Mouse (Mus musculus) heart, postnatal 25 days (tissue): ENCODE results near the gene Usp17le. TPM values are rescaled to one million over a fixed set of nuclear protein-coding genes. Genes with fewer than 3 reads are reported as not detected.
"Not testable (repeated sequence)": the region's sequence is repeated elsewhere in the genome, so short reads cannot be mapped to it uniquely, and the experiment has no call there.

ENCODE experiments used
- DNase-seq: peaks from one replicate; pipeline ENCODE4 v3.0.0; 2022; ENCODE audit warnings: low spot score
- intact Hi-C: fragments of 180-260 bp; cut with DNase I; formaldehyde crosslinking; loops from one replicate; pipeline ENCODE4 v1.15.1; 2025
- total RNA-seq, 2 experiments: library from RNA; stranded (reverse); gene quantifications; 2 replicates each; pipeline ENCODE4 v1.2.3; 2021

The Usp17le gene
- total RNA-seq, result not detected

GRCm38 (mm10) chr7:104777370-104777769, at the start of gene Usp17le:
Gene Usp17le, minus strand, starts transcription at chr7:104777470.
- intact Hi-C loops, DNase-seq: not testable (repeated sequence)

DNA sequence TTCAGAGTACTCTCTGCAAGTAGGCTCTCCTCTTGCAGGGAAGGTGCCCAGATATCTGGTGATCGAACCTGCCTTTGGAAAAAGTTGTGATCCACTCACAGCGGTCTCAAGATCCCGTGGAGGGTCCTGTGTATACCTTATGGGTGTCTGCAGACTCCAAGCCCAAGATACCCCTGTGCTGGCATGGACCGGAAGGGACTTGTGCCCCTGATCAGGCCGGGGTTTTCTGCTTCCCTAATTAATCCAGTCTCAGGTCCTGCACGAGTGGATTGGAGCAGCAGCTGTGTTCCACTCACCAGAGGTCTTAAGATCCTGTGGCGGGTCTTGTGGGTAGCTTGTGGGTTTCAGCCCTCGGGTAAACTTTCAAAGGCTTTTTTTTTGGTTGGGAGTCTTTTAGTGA, 33.1 kb upstream of the Usp17le start:
- DNase-seq, intact Hi-C loops: not testable (repeated sequence)

DNA sequence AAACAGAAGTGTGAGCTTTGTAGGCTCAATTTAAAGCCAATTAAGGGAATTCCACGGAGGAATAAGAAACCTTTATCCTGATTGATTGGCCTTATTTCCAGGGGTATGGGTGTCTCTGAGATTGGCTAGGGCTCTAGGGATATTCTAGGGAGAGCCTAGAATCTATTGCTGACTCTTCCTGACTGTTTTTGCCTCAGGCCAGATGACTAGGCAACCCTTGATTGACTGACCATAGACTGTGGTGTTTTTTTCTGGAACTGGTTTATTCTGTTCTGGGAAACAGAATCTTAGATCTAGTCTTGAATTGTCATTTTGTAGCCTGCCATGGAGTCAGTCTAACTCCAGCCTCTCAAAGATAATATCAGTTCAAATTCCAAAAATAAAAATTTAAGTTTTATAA, 13.5 kb upstream of the Usp17le start:
- no peak for DNase-seq
- intact Hi-C loops, result no loop called here

Other genes starting within 250 kb of the Usp17le start
- not detected for gene Olfr651, start 227.3 kb downstream of the Usp17le start, total RNA-seq
- not detected for gene Olfr652, start 216.6 kb downstream of the Usp17le start, total RNA-seq
- gene Olfr653, start 200.2 kb downstream of the Usp17le start, total RNA-seq, result not detected
- not detected for gene Olfr654, start 190.4 kb downstream of the Usp17le start, total RNA-seq
- gene Olfr655, start 175.7 kb downstream of the Usp17le start, total RNA-seq, result not detected
- gene Olfr656, start 163.5 kb downstream of the Usp17le start, total RNA-seq, result not detected
- not detected for gene Olfr657, start 152.7 kb downstream of the Usp17le start, total RNA-seq
- gene Olfr658, start 130.2 kb downstream of the Usp17le start, total RNA-seq, result not detected
- not detected for gene Olfr659, start 110.7 kb downstream of the Usp17le start, total RNA-seq
- not detected for gene Olfr661, start 91.0 kb downstream of the Usp17le start, total RNA-seq
- not detected for gene Usp17lb, start 65.1 kb upstream of the Usp17le start, total RNA-seq
- gene Usp17la, start 79.5 kb upstream of the Usp17le start, total RNA-seq, result not detected
- not detected for gene Olfr665, start 100.6 kb upstream of the Usp17le start, total RNA-seq
- gene Olfr666, start 118.5 kb upstream of the Usp17le start, total RNA-seq, result not detected
- gene Olfr667, start 144.0 kb upstream of the Usp17le start, total RNA-seq, result not detected
- gene Olfr668, start 150.6 kb upstream of the Usp17le start, total RNA-seq, result not detected
- gene Olfr669, start 156.8 kb upstream of the Usp17le start, total RNA-seq, result not detected
- not detected for gene Olfr670, start 185.2 kb upstream of the Usp17le start, total RNA-seq
- gene Olfr671, start 201.7 kb upstream of the Usp17le start, total RNA-seq, result not detected
- gene Olfr672, start 224.6 kb upstream of the Usp17le start, total RNA-seq, result not detected